Mouse (Mus musculus) cortical plate, adult 2 months (tissue): ENCODE measurements around the gene Arfip1.

Experiments used
- CTCF ChIP-seq: fragments of 200-500 bp; IDR thresholded peaks from 2 replicates; pipeline ENCODE4 v1.5.1; 2011; ENCODE audit warnings: mild to moderate bottlenecking, control low read depth, low read length; ENCODE audit not compliant: insufficient read depth; ENCODE audit errors: extremely low read depth
- POLR2A ChIP-seq: fragments of 200-500 bp; IDR thresholded peaks from 2 replicates; pipeline ENCODE4 v1.6.1; 2011; ENCODE audit warnings: mild to moderate bottlenecking, low read length, control low read depth; ENCODE audit not compliant: insufficient read depth; ENCODE audit errors: extremely low read depth

- TF ChIP-seq CTCF (no peak), POLR2A (no peak)
Measured at GRCm38 (mm10) chr3:84512774-84513515, 69.5 kb downstream of the Arfip1 start.
